In genomic region chr7:99393711-99394325, GRCm38 (mm10) we compare ENCODE assay signal across 13 mouse cellular contexts. TPM values are rescaled to one million over a fixed set of nuclear protein-coding genes. Genes with fewer than 3 reads are reported as not detected.
DNase-seq lines count a peak whose midpoint lies in the region; ATAC-seq and TF ChIP-seq lines count a peak whose summit lies in the region.
"Had no signal": no experiment of that assay in that cellular context is flagged by ENCODE, and none has a peak within 500 bp of the region (broad histone marks: within the 10 kb centered on the region; RNA-seq: fewer than 3 reads in every experiment).

No protein-coding gene starts in this region.

- no peak for DNase-seq in frontal cortex, postnatal 10 days (ENCODE audit: low spot score in 2 of 2)
- DNase-seq in Muller cell, postnatal 12 days (ENCODE audit: inconsistent ontology term) = peak; percentile 46
- peak; percentile 70 to 71 for DNase-seq in cerebellum, postnatal 36 days
- peak; percentile 62 to 69 for DNase-seq in right cerebral cortex, adult 2 months (ENCODE audit: low spot score in 2 of 2)
- no peak for DNase-seq in lung, adult 2 months
- no peak for DNase-seq in spleen, postnatal 10 days (ENCODE audit: low spot score in 2 of 2)
- DNase-seq: adrenal gland, postnatal 36 days; gastrocnemius, postnatal 10 days; thymus, postnatal 4 days had no signal

- H3K9ac ChIP-seq in intestine, postnatal 0 days (ENCODE audit: low read depth, low read length) = no peak overlapping the region
- H3K9ac ChIP-seq: liver, embryonic 14.5 days had no signal

- H3K27me3 ChIP-seq in intestine, postnatal 0 days (replicated peaks; ENCODE audit: control insufficient read depth, insufficient read depth, low read length) = no peaks in the 10 kb centered on the region

- H3K27ac ChIP-seq in intestine, postnatal 0 days (ENCODE audit: low read depth, low read length) = no peak overlapping the region
- H3K27ac ChIP-seq: liver, embryonic 14.5 days had no signal

- no peaks in the 10 kb centered on the region for H3K9me3 ChIP-seq in intestine, postnatal 0 days (ENCODE audit: control insufficient read depth)

- no peak overlapping the region for H3K4me2 ChIP-seq in intestine, postnatal 0 days (replicated peaks; ENCODE audit: low read depth)

- TF ChIP-seq CTCF in lung, adult 2 months (IDR thresholded peaks at IDR 0.05; ENCODE audit: insufficient read depth, low read length) = no peak
- TF ChIP-seq CTCF in intestine, postnatal 0 days (IDR thresholded peaks at IDR 0.05; ENCODE audit: low read depth) = no peak

- peak; percentile 56 for ATAC-seq in frontal cortex, adult (ENCODE audit: low TSS enrichment)
- no peak for ATAC-seq in intestine, postnatal 0 days
- ATAC-seq: intestine, embryonic 16.5 days had no signal

- no peak for TF ChIP-seq POLR2A in lung, adult 2 months (IDR thresholded peaks at IDR 0.05; ENCODE audit: borderline replicate concordance, extremely low read depth, low read depth, low read length)

- H3K4me1 ChIP-seq in lung, adult 2 months (ENCODE audit: control insufficient read depth, insufficient read depth, low read length) = peaks cover 4% of the 10 kb centered on the region; the same call in 1 of the 2 replicates
- peaks cover 9% of the 10 kb centered on the region for H3K4me1 ChIP-seq in intestine, postnatal 0 days (replicated peaks; ENCODE audit: control insufficient read depth, insufficient read depth, low read length)

- WGBS in lung, adult 2 months = 60% methylated on average over 13 of the region's 13 CpGs
- WGBS in intestine, postnatal 0 days = 72% methylated on average over 13 of the region's 13 CpGs

- no peak overlapping the region for H3K4me3 ChIP-seq in lung, adult 2 months (replicated peaks; ENCODE audit: extremely low read depth, low read depth, low read length)
- no peak overlapping the region for H3K4me3 ChIP-seq in intestine, postnatal 0 days (ENCODE audit: low read depth, low read length)

- H3K36me3 ChIP-seq in intestine, postnatal 0 days (ENCODE audit: control insufficient read depth, insufficient read depth) = peaks cover 13% of the 10 kb centered on the region

RNA-seq across cellular contexts. Expression of gene Gdpd5, which starts 12.6 kb away (rescaled TPM):
- 26.5 and 27.2 TPM in 2 replicates for polyA plus RNA-seq in lung, adult 2 months (2012; rRNA removed)
- polyA plus RNA-seq in intestine, postnatal 0 days (2015; fragmentation: Nextera tagmentation; extraction: Ambion mirVana) = 15.7 and 16.9 TPM in 2 replicates

RNA-seq across cellular contexts. Expression of gene Serpinh1, which starts 40.8 kb away (rescaled TPM):
- polyA plus RNA-seq in lung, adult 2 months (2012; rRNA removed) = 364 and 388 TPM in 2 replicates
- 199 and 204 TPM in 2 replicates for polyA plus RNA-seq in intestine, postnatal 0 days (2015; fragmentation: Nextera tagmentation; extraction: Ambion mirVana)

Comparison
In these comparisons a context has a peak if more than half of its experiments do, and no peak if none do; other contexts are left out.
1. DNase-seq: peak in Muller cell, postnatal 12 days (single experiment), cerebellum, postnatal 36 days (2 of 2) and right cerebral cortex, adult 2 months (2 of 2); none in frontal cortex, postnatal 10 days (0 of 2), lung, adult 2 months (single experiment) and spleen, postnatal 10 days (0 of 2).